Mouse (Mus musculus): ENCODE data around the gene Elovl6.

The Elovl6 gene

DNA sequence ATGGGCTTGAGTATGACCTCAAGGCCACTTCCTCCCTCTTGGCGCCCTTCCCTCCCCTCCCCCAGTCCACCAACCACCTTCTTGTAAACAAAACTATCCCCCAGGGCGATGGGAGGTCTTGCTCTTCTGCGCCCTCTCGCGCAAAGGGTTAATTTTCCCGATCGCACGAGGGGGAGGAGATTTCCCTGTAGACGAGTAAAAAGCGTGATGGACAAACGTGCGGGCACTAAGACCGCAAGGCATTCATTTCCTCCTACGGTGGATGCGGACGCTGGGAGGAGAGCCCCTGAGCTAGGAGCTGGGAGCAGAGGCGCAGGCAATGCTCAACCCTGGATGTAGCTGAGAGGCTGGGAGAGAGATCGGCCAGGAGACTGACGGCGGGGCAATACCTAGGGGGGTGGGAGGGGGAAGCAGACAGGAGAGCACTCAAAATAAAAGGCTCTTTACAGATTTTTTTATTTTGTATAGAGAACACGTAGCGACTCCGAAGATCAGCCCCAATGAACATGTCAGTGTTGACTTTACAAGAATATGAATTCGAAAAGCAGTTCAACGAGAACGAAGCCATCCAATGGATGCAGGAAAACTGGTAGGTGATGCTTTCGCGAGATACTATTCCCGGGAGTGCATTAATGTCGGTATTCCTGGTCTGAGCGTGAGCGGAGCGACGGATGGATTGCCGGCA, at the start of gene Elovl6:
TSS of gene Elovl6 (plus strand) at position 176 of the 685 bp plus-strand sequence.
- peak; percentile 74 for ATAC-seq (ENCODE audit: insufficient number of reproducible peaks, low FRiP score, low TSS enrichment)

- no peak for ATAC-seq (ENCODE audit: insufficient number of reproducible peaks, low FRiP score, low TSS enrichment)
Measured at GRCm38 (mm10) chr3:129488774-129489173, 43.4 kb upstream of the Elovl6 start.

- ATAC-seq (ENCODE audit: insufficient number of reproducible peaks, low FRiP score, low TSS enrichment): no peak
Measured at GRCm38 (mm10) chr3:129494123-129494522, 38.0 kb upstream of the Elovl6 start.

GRCm38 (mm10) chr3:129494731-129495130, 37.4 kb upstream of the Elovl6 start:
- ATAC-seq (ENCODE audit: insufficient number of reproducible peaks, low FRiP score, low TSS enrichment): no peak

GRCm38 (mm10) chr3:129503781-129504180, 28.4 kb upstream of the Elovl6 start:
- ATAC-seq (ENCODE audit: insufficient number of reproducible peaks, low FRiP score, low TSS enrichment): peak; percentile 31; the same call in 1 of the 2 replicates

DNA sequence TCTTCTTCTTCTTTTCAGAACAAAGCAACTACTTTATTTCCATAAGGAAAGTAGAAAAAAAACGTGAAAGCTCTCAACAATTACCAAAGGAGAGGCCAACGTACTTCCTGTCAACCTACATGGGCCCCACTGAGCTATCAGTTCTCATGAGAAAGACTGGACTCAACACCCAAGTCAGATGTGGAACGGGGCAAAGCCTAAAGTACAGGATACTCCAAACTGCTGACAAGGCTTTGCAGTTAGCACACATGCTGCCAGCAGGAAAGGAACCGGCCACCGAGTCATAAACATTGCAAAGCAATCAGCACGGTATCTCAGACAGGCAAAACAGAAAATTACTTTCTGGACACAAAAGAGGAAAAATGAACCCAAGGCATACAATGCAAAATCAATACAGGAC, 27.2 kb upstream of the Elovl6 start:
- ATAC-seq (ENCODE audit: insufficient number of reproducible peaks, low FRiP score, low TSS enrichment): no peak

DNA sequence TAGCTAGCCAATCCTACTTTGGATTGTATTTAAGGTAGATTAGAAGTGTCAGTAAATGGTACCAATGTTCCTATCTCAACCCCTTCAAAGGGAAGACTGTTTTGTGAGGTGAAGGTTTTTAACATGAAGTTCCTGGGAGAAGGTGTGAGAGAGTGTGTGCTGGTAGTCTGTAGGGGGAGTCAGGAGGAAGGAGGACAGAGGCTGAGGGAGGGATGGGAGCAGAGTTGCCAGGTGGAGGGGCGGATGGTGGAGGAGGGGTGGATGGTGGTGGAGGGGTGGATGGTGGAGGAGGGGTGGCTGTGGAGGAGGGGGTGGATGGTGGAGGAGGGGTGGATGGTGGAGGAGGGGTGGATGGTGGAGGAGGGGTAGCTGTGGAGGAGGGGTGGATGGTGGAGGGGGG, 24.4 kb upstream of the Elovl6 start:
- ATAC-seq (ENCODE audit: insufficient number of reproducible peaks, low FRiP score, low TSS enrichment): no peak

GRCm38 (mm10) chr3:129508571-129508970, 23.6 kb upstream of the Elovl6 start:
- ATAC-seq (ENCODE audit: insufficient number of reproducible peaks, low FRiP score, low TSS enrichment): no peak

DNA sequence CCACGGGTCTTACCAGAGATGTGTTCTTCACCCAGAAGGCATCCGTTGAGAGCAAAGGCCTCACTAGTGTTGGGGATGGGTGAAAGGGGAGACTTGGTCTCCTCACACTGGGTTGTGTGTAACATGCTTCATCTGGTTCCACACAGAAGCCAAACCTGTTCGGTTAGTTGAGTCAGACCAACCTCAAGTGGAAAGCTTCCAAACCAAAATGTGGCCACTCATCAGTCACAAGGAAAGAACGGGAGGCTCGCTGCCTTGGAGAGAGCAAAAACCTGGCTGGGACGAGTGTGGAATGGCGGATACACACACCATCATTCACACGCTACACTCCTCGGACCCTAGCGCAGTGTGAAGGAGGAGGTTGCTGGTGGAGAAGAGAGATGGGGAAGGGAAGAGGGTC, 22.4 kb upstream of the Elovl6 start:
- ATAC-seq (ENCODE audit: insufficient number of reproducible peaks, low FRiP score, low TSS enrichment): no peak

DNA sequence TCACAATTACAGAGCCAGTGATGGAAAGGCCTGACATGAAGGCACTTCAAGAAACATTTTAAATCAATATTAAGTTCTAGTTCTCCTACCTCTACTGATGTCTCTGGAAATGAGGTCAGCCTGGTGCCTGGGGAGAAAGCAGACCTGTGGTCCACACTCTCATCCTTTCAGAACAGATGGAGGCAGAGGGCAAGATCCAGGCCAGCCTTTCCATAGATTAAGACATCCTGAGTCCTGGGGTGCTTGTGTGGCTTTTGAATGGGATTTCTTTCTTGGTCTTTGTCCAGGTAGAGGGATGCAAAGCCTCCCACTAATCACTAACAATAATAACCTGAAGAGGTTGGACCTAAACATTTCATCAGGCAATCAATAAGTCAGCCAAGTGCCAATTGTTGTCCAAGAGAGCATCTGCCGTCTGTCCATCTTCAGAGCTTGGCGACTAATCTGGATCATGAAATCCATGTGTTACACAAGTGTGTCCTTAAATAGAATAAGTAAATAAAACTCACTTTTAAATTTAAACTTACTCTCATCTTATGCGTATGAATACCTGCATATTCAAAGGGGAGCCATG, 16.2 kb upstream of the Elovl6 start:
- peak; percentile 90 for ATAC-seq (ENCODE audit: insufficient number of reproducible peaks, low FRiP score, low TSS enrichment)

GRCm38 (mm10) chr3:129520499-129520898, 11.7 kb upstream of the Elovl6 start:
- ATAC-seq (ENCODE audit: insufficient number of reproducible peaks, low FRiP score, low TSS enrichment): no peak

DNA sequence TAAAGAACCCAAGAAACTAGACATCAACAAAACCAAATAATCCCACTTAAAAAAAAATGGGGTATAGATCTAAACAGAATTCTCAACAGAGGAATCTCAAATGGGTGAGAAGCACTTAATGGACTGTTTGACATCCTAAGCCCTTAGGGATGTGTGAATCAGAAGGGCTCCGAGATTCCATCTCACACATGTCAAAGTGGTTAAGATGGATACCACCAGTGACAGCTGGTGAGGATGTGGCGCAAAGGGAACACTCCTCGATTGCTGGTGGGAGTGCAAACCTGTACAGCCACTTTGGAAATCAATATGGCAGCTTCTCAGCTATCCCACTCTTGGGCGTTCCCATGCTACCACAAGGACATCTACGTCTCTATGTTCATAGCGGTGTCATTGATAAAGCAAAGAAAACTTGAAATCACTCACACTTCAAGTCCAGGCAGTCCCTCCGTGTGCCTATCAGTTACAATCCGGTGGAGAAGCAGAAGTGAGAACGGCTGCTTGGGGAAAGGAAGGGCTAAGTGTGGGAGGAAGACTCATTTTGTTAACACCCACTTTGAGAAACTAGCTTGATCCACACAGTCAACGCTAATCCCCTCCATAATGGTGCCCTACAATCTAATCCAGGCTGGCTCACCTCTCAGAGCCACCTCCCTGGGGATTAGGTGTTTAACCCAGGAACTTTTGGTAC, 8.6 kb upstream of the Elovl6 start:
- ATAC-seq (ENCODE audit: insufficient number of reproducible peaks, low FRiP score, low TSS enrichment): no peak

GRCm38 (mm10) chr3:129527046-129527445, 5.1 kb upstream of the Elovl6 start:
- no peak for ATAC-seq (ENCODE audit: insufficient number of reproducible peaks, low FRiP score, low TSS enrichment)

- ATAC-seq (ENCODE audit: insufficient number of reproducible peaks, low FRiP score, low TSS enrichment): no peak
Measured at GRCm38 (mm10) chr3:129529311-129529710, 2.8 kb upstream of the Elovl6 start.

GRCm38 (mm10) chr3:129530461-129530860, 1.7 kb upstream of the Elovl6 start:
- ATAC-seq (ENCODE audit: insufficient number of reproducible peaks, low FRiP score, low TSS enrichment): no peak

DNA sequence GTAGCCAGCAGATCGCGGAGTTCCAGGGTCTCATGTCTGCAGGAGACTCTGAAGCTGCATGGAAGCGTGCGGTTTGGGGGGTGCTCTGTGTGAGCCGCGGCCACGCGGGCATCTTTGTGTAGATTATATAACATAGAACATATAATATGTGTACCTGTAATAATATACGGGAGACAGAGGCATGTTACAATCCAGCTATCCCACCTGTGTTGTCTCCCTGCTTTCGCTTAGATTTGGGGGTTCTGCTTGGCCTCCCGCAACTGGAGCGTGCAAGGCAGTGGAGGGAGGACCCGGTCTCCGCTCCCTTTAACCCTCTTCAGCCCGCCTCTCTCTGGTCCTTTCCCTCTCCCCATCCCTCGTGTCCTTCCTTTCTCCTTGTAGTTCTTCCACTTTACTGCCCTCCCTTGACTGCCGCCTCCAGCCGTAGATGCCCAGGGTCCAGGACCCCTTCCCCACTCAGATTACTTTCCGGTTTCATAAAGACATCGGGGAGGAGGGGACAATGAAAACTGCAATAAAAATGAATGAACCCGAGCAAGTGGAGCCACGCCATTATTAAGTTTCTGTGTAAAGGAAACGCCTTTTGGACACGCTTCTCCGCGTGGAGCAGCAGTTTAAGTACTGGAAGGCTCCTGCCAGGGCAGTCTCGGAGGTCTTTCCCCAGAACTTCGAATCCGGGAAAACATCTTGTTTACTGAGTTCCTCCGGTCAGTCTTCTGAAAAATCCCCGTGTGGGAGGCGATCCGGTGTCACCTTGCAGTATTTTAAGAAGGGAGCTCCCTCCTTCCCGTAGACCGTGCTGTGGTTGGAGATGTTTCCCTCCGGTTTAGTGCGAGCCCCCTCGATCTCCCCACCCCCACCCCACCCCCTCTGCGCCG, 949 bp downstream of the Elovl6 start:
- no peak for ATAC-seq (ENCODE audit: insufficient number of reproducible peaks, low FRiP score, low TSS enrichment)

- 0 out of 2 replicates have a peak, but pooled peaks have one; percentile 1 for ATAC-seq (ENCODE audit: insufficient number of reproducible peaks, low FRiP score, low TSS enrichment)
Measured at GRCm38 (mm10) chr3:129533743-129534530, 1.8 kb downstream of the Elovl6 start.

- ATAC-seq (ENCODE audit: insufficient number of reproducible peaks, low FRiP score, low TSS enrichment): no peak
Measured at GRCm38 (mm10) chr3:129535444-129535843, 3.3 kb downstream of the Elovl6 start.

- ATAC-seq (ENCODE audit: insufficient number of reproducible peaks, low FRiP score, low TSS enrichment): peak; percentile 96
Measured at GRCm38 (mm10) chr3:129536109-129536508, 4.0 kb downstream of the Elovl6 start.

DNA sequence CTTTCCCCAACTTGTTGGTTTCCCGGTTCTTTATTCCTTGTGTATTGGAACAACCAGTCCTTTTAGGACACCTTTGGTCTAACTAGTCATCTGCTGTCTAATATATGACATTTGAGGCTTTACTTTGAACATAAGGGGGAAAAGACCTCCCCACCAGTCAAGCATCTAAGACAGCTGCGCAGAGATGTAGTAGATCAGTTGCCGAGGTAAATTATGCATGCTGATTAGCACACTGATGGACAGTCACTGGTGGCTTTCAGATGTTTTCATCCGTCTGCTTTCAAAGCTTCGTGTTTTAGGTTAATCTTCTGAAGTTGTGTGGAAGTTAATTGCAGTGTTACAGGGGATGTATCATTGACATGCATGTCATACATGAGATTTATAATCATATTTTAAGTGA, 5.8 kb downstream of the Elovl6 start:
- no peak for ATAC-seq (ENCODE audit: insufficient number of reproducible peaks, low FRiP score, low TSS enrichment)

Measured in cerebellum, adult (tissue).